21 mouse cellular contexts compared by ENCODE assay signal in genomic region chr11:108070038-108070437, GRCm38 (mm10).
"Had no signal": no experiment of that assay in that cellular context is flagged by ENCODE, and none has a peak within 500 bp of the region (broad histone marks: within the 10 kb centered on the region; RNA-seq: fewer than 3 reads in every experiment).

No protein-coding gene starts in this region.

- H3K4me1 ChIP-seq: heart, embryonic 10.5 days; hindbrain, embryonic 12.5 days; intestine, embryonic 15.5 days; limb, embryonic 10.5 days; limb, embryonic 12.5 days had no signal

- DNase-seq: gastrocnemius, adult 2 months; gastrocnemius, postnatal 10 days; gastrocnemius, postnatal 25 days; heart, postnatal 10 days; heart, postnatal 4 days; kidney, adult 18-20 months; kidney, adult 8-10 months; kidney, postnatal 10 days; kidney, postnatal 25 days; kidney, postnatal 4 days; liver had no signal

- H3K27me3 ChIP-seq: heart, embryonic 12.5 days; hindbrain, embryonic 12.5 days; intestine, embryonic 15.5 days; limb, embryonic 12.5 days had no signal

- H3K36me3 ChIP-seq: heart, embryonic 10.5 days; heart, embryonic 12.5 days; hindbrain, embryonic 10.5 days; hindbrain, embryonic 12.5 days; intestine, embryonic 15.5 days; limb, embryonic 10.5 days; limb, embryonic 12.5 days had no signal

- H3K27ac ChIP-seq: gastrocnemius, adult 2 months; heart, embryonic 10.5 days; hindbrain, embryonic 10.5 days; hindbrain, embryonic 12.5 days; hindbrain, embryonic 14.5 days; intestine, embryonic 15.5 days; layer of hippocampus, adult 2 months; left cerebral cortex, adult 2 months; limb, embryonic 10.5 days; limb, embryonic 12.5 days had no signal

- H3K4me3 ChIP-seq: gastrocnemius, adult 2 months; heart, embryonic 10.5 days; heart, embryonic 12.5 days; hindbrain, embryonic 10.5 days; hindbrain, embryonic 12.5 days; intestine, embryonic 15.5 days; layer of hippocampus, adult 2 months; left cerebral cortex, adult 2 months; limb, embryonic 10.5 days; limb, embryonic 12.5 days had no signal

- H3K9ac ChIP-seq: heart, embryonic 12.5 days; hindbrain, embryonic 12.5 days; hindbrain, embryonic 14.5 days; intestine, embryonic 15.5 days; limb, embryonic 12.5 days had no signal
